Mouse (Mus musculus) brain, embryonic 18.5 days (tissue): Measurements from ENCODE around the gene Asb17.
"Not testable (repeated sequence)": the region's sequence is repeated elsewhere in the genome, so short reads cannot be mapped to it uniquely, and the experiment has no call there.

Source experiments
- DNase-seq: peaks from one replicate; pipeline ENCODE4 v3.0.0-alpha.2; 2012; ENCODE audit warnings: low read depth, low spot score

Asb17 gene

DNA sequence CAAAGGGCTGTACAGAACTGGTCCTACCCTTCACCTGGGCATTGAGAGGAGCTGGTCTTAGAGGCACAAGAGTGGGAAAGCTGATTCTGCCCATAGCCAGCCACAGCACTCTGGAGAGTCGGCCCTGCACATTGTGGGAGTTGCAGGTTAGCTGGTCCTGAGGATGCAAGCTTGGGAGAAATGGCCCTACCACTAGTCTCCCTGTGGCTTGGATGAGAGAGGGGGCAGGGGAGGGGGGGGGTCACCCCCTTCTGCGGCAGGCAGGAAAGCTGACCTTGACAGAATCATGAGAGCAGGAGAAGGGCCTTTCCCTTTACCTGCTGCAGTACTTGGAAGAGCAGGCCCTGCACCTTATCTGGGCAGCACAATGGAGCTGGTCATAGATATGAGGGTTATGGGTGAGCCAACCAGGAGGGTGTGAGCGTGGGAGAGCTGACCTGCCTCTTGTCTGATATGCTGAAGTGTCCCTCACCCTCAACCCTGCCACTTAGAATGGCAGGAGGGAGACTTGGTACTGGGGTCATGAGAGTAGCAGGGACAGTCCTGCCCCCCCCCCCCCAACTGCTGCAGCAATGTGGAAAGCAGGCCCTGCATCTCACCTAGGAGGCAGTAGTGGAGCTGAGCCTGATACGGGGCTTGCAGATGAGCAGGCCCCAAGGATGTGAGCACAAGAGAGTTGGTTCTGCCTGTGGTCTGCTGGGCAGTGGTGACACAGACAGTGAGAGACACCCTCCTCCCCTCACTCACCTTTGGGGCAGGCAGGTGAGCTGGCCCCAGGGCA is 11.9 kb upstream of the Asb17 start:
- DNase-seq, result no peak

GRCm38 (mm10) chr3:153832654-153832945 is 11.4 kb upstream of the Asb17 start:
- DNase-seq, result no peak

DNA sequence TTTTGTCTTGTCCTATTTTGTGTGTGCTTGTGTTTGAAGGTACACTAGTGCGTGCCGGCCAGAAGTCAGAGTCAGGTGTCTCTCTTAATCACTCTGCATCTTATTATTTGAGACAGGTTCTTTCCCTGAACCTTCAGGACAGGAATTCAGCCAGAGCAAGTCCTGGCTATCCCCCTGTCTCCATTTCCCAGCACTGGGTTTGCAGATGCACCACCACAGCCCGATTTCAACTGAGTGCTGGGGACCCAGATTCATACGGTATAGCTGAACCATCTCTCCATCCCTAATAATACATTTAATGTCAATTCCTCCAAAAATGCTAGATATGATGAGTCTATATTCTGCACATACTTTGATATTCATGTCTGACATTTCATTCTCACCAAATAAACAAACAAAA is 9.9 kb upstream of the Asb17 start:
- no peak for DNase-seq

DNA sequence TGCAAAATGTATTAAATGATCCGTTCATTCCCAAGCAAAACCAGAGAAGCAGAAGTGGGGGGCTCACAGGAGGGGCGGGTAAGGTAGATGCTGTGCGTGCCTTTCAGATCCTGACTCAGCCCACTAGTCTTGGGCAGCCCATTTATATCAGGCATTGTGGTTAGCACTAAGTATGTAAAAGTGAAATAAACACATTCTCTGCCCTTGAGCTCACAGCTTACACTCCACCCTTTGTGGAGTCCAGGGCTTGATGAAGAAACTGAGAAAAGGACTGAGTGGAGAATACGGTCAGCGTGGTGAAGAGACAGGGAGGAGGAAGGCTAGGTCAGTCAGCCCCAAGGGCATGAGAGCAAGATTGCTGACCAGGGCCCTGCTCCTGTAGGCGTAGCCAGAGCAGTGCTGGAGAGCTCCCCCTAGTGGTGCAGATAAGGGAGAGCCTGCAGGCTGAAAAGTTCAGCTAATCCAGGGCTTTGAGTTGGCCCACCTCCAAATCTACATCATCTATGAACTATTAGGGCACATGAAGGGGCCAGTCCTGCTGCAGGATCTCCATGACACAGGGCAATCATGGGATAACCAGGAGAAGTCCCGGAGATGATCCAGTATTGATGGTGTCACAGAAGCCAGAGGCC is 8.4 kb upstream of the Asb17 start:
- no peak for DNase-seq

DNA sequence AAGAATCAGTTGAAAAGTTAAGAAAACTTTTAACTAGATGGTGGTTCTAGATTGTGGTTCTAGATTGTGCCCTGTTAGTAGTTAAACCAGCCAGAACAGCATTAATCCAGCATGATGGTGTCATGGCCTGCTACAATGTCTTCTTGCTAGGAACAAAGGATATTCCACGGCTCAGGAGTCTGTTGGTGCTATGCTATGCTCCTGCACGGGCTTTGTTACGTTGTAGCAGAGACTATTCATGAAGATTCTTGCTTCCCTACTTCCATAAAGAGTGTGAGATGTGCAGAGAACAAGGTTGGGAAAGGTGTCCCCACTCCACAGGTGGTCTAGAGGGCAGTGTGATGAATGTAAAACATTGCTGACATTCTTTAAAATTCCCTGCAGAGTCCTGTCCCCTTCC is 7.7 kb upstream of the Asb17 start:
- DNase-seq, result no peak

DNA sequence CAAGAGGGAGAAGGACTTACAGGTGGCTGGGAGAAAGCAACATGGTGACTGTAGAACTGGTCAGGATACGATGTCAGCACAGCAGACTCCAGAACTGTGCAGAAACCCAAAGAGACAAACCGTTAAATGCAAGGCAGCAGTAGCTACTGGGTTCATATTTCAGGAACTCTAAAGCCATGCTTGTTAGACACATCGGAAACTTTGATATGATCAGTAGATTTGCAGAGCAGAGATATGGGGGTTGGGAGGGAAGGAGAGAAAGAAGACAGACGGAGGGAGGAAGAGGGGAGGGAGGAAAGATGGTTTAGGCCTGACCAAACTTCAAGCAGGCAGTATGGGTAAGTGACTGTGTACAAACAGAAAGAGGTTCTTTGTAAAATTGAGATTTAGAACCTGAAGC is 6.4 kb upstream of the Asb17 start:
- no peak for DNase-seq

- no peak for DNase-seq
Observed at GRCm38 (mm10) chr3:153844757-153845156, 748 bp downstream of the Asb17 start.

DNA sequence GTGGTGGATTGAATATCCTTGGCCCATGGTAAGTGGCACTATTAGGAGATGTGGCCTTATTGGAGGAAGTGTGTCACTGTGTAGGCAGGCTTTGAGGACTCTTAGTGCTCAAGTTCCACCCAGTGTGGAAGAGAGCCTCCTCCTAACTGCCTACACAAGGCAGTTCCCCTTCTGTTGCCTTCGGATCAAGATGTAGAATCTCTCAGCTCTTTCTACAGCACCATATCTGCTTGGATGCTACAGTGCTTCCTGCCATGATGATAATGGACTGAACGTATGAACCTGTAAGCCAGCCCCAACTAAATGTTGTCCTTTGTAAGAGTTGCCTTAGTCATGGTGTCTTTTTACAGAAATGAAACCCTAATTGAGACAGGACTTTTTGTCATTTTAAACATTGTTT is 1.5 kb downstream of the Asb17 start:
- no peak for DNase-seq

DNA sequence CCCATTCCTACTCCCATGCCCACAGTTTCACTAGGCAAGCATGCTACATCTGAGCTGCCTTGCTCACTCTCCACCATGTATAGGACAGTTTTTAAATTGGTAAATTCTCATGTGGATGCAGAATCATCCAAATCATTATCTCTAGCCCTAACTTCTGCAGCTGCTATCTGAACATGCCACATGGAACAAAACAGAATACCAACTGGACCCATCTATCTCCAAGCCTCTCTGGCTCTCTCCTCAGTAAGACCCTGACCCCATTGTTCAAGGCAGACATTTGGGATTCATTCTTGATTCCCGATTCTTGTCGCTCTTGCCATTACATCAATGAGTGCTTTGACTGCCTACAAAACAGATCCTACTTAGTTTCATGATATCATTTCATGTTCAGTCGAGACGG is 2.1 kb downstream of the Asb17 start:
- DNase-seq, result no peak

DNA sequence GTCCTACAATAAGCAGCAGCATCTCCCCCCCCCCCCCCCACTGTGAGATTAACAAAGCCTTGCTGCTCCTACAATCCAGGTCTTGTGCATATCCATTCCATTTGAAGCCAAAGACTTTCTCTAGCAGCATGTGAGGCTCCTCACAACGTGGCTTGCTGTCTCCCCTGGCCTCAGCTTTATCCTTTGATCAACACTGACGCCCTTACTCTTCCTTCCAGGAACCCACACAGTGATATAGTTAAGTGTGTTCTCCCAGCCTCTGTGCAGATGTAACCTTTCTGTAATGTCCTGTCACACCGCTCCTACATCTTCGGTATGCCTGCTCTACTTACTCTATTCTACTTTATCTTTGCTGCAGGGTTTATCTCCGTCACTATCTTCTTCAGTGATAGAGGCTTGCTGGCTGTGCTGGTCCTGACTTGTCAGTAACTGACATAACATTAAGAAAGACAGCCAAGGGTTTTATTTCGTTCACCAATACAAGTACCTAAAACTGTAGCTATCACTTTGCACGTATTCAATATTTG is 3.3 kb downstream of the Asb17 start:
- no peak for DNase-seq

GRCm38 (mm10) chr3:153849368-153850015 is 5.5 kb downstream of the Asb17 start:
- DNase-seq, result no peak

DNA sequence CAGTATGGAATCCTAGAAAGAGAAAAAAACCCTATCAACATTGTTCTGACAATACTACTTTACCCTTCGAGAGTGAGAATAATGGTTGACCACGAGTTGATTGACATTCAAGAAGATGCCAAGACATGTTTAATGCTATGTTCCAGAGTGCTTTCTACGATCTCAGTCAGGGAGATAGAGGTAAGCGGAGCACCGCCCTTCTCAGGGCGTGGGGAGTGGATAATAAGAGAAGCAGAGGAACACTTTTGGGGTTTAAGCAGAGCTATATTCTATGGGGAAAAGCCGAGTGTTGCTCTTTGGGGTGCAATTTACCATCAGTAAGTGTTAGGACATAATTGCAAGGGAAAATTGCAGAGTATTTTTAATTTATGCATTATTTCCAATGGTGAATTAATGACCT is 6.8 kb downstream of the Asb17 start:
- DNase-seq, result no peak

GRCm38 (mm10) chr3:153852266-153852665 is 8.3 kb downstream of the Asb17 start:
- DNase-seq, result no peak

GRCm38 (mm10) chr3:153858350-153859001 is 14.5 kb downstream of the Asb17 start:
- DNase-seq, result no peak

DNA sequence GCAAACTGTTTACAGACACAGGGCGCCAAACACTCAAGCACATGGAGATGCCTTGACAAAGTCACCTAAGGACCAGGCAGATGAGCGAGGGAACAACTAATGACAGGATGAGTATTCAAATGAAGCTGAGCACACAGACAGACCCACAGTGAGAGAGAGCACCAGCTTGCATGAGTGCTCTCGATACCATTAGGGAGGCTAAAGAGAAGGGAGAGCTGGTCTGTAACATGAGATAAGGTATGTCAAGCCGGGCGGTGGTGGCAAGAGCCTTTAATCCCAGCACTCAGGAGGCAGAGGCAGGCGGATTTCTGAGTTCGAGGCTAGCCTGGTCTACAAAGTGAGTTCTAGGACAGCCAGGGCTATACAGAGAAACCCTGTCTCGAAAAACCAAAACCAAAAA is 16.4 kb downstream of the Asb17 start:
- DNase-seq, result not testable (repeated sequence)

GRCm38 (mm10) chr3:153863816-153864215 is 19.8 kb downstream of the Asb17 start:
- no peak for DNase-seq

DNA sequence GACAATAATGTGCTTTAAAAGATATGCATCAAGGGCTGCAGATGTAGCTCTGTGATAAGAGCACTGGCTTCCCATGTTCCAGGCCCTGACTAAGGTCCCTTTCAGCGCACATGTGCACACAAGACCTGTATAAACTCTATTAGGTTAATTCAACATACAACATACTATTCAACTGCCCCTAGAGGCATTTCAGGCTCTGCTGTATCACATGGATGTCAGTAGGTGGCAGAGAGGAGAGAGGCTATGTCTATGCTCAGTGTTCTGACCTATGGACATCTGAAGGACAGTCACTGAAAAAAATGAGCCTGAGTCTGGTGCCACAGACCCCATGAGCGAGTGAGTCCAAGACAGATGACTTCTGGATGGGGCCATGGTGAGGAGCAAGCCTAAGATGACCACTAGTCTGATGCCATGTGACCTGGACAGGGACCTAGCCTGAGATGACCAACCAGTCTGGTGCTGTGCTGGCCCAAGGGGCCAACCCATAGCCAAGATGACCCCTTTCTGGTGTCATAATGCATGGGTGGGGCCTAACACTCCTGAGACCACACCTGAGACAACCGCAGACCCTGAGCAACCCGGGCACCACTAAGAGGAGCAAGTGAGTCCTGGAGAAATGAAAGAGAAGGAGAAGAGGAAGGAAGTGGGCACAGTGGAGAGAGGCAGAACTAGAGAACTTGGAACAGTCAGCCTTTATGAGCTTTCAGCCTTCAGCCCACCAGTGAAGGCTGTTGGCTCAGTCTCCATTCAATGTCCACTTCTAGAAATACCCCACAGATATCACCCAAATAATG is 20.8 kb downstream of the Asb17 start:
- DNase-seq, result no peak

DNA sequence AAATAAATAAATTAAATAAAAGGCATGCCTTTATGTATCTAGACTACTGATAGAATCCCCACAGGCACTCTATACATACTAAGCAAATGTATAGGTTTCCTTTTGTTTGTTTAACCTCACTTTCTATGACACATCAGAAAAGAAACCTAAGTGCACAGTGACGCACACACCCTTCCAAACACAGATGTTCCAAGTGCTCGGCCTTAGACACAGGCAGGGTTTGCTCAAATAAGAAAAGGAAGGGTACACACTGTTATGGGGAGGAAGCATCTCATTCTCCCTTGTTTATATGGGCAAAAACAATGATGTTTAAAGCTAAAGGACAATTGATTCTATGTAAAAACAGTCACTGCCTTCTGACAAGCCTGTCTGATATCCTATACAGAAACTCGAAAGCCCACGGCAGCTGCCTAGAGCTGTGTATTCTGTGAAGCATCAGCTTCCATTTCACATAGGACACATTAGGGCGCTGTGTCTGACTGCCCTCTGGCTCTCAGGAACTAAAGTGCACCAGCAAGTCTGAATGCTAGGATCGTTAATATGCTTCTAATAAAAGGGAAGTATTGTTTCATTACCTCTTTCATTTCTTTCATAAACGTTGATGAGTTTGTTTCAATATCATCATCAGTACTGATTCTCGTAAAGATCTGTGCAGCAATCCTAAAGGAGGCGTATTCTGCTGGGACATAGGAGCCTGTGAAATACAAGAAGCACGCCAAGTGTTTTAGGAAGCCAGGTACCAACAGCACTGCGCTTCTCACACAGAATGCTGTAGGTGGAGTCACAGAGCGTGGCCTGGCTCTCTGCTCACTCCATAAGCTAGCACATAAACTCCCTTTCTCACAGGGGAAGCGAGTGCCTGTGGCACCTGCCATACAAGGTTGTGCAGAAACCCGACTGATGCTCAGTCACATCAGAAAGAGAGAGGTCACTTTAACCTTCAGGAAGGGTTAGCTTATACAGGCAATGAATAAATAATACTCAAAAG is 23.4 kb downstream of the Asb17 start:
- no peak for DNase-seq

DNA sequence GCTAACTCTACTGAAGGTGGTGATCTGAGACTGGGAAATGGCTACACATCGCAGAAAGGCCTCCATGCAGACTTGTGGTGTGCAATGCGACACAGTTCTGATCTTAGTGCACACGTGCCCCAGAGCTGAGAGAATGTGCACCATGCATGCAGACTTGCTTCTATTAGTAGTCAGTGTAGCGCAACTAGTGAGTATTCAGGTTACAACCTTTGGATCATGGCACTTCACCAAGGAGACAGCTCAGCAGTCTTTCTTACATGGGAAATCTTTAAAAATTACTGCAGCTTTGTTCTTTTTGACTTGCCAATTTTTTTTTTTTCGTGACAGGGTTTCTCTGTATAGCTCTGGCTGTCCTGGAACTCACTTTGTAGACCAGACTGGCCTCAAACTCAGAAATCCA is 27.4 kb downstream of the Asb17 start:
- DNase-seq, result no peak

GRCm38 (mm10) chr3:153886296-153886695 is 42.3 kb downstream of the Asb17 start:
- DNase-seq, result no peak
